Mouse (Mus musculus) ES-E14 (cell line): ENCODE data around the gene Rps19bp1.

Experiments
- CHD2 ChIP-seq: IDR thresholded peaks from 2 replicates; pipeline ENCODE4 v1.6.1; 2014; ENCODE audit warnings: mild to moderate bottlenecking, low read depth, low read length, inconsistent platforms
- HCFC1 ChIP-seq: IDR thresholded peaks from 2 replicates; pipeline ENCODE4 v1.6.1; 2012; ENCODE audit warnings: low read length, inconsistent platforms, borderline replicate concordance; ENCODE audit not compliant: insufficient read depth
- MAFK ChIP-seq: IDR thresholded peaks from 2 replicates; pipeline ENCODE4 v1.6.1; 2014; ENCODE audit warnings: mild to moderate bottlenecking, low read depth, low read length, inconsistent platforms; ENCODE audit not compliant: insufficient read depth
- ZC3H11A ChIP-seq: IDR thresholded peaks from 2 replicates; pipeline ENCODE4 v1.6.1; 2012; ENCODE audit warnings: low read depth, mild to moderate bottlenecking, inconsistent platforms, low read length, borderline replicate concordance

GRCm38 (mm10) chr15:80303779-80304178 lies 39.7 kb upstream of the Rps19bp1 start:
- TF ChIP-seq MAFK, result no peak
- TF ChIP-seq CHD2, result no peak
- TF ChIP-seq ZC3H11A, result no peak
- no peak for TF ChIP-seq HCFC1
